Mouse (Mus musculus) E14TG2a.4 (cell line): ENCODE measurements around the gene Cygb.

ENCODE experiments used
- CTCF ChIP-seq: conservative IDR thresholded peaks from 2 replicates; pipeline ENCODE4 v1.5.1; 2014; ENCODE audit warnings: low read length
- POU5F1 ChIP-seq: IDR thresholded peaks from 2 replicates; pipeline ENCODE4 v1.6.1; 2014; ENCODE audit warnings: low read length, borderline replicate concordance

DNA sequence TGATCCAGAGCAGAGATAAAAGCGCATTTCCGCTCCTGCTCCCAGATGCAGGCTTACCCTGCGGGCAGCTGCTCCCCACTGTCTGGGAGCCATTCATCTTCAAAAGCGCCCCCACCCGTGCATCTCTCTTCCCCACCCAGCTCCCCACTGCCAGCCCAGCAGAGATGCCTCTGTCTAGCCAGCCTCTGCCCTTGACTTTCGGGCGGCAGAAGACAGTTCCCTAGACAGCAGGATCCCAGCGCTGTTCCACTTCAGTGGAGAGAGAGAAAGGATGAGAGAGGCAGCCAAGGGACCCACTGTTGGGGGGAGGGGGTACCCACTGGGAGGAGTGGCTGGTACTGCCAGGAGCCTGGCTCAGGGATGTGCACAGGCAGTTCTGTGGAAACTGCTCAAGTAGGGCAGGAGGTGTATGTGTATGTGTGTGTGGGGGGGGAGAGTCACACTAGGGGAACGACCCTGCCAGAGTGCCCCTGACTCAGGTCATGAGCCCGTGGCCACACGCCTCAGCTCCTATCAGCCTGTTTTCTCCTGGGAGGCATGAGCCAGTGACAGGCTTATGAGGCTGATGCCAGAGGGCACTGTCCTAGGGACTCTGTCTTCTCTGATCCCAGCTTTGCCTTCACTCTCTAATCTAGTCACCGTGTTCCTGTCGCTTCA, 7.3 kb upstream of the Cygb start:
- TF ChIP-seq CTCF: no peak
- TF ChIP-seq POU5F1: no peak
